Mouse (Mus musculus): Measurements from ENCODE around the gene Atp2c2. TPM values are rescaled to one million over a fixed set of nuclear protein-coding genes. Genes with fewer than 3 reads are reported as not detected.

Gene Atp2c2
- polyA plus RNA-seq, 1 experiment from 2014 or later = 10.8 TPM

DNA sequence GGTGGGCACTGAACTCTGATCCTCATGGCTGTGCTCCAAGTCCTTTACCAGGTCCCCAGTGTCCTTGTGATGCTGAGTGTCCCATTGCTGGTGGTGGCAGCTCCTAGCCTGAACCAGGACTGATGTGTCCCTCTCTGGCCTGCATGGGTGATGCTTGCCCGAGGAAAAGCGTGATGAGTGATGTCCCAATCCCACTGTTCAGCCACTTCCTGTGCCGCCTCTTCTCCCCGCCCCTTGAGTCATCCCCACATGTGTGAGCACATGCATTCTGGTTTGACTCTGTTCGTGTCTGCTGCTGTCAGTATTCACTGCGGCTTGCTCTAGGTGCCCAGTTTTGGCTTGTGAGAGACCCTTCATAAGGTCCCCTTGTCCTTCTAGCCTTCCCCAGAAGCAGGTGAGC is 12.4 kb downstream of the Atp2c2 start:
- no peak for ATAC-seq (ENCODE audit: insufficient read depth, low FRiP score)
- H3K27me3 ChIP-seq (ENCODE audit: control insufficient read depth, insufficient read depth, low read length) = no peaks in the 10 kb centered on the region
- no peak overlapping the region for H3K27ac ChIP-seq (ENCODE audit: low read length)
- WGBS = 54% methylated on average over 6 of the region's 6 CpGs
- H3K4me2 ChIP-seq (ENCODE audit: low read depth, low read length) = no peak overlapping the region
- no peaks in the 10 kb centered on the region for H3K36me3 ChIP-seq (ENCODE audit: control insufficient read depth, insufficient read depth, low read length)
- H3K4me3 ChIP-seq (replicated peaks; ENCODE audit: low read length) = no peak overlapping the region
- no peaks in the 10 kb centered on the region for H3K9me3 ChIP-seq (replicated peaks; ENCODE audit: control insufficient read depth, low read length)
- H3K4me1 ChIP-seq (ENCODE audit: control insufficient read depth, insufficient read depth, low read length) = peaks cover 35% of the 10 kb centered on the region
- no peak overlapping the region for H3K9ac ChIP-seq (ENCODE audit: low read length)

DNA sequence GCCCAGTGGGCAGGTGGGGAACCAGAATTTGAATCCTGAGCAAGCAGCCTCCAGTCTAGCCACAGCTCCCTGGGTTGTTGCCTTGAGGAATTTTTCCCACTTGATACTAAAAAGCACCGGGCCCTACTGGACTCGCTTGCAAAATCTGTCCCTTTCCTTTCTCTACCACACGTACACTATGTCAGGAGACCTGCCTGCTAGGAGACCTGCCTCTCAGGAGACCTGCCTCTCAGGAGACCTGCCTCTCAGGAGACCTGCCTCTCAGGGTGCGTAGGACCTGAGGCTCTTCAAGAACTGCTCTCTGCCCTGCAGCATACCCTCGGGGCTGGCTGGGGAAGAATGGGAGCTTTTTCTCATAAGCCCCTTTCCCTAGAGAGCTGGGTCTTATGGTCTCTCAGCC is 13.6 kb downstream of the Atp2c2 start:
- ATAC-seq (ENCODE audit: insufficient read depth, low FRiP score) = no peak
- WGBS = 84% methylated on average over 5 of the region's 5 CpGs
- no peaks in the 10 kb centered on the region for H3K36me3 ChIP-seq (ENCODE audit: control insufficient read depth, insufficient read depth, low read length)
- no peak overlapping the region for H3K4me3 ChIP-seq (replicated peaks; ENCODE audit: low read length)
- H3K9me3 ChIP-seq (replicated peaks; ENCODE audit: control insufficient read depth, low read length) = no peaks in the 10 kb centered on the region
- no peak overlapping the region for H3K4me2 ChIP-seq (ENCODE audit: low read depth, low read length)
- peak overlapping the region; percentile 11; the same call in 1 of the 2 replicates for H3K9ac ChIP-seq (ENCODE audit: low read length)
- H3K4me1 ChIP-seq (ENCODE audit: control insufficient read depth, insufficient read depth, low read length) = peaks cover 33% of the 10 kb centered on the region
- no peak overlapping the region for H3K27ac ChIP-seq (ENCODE audit: low read length)
- H3K27me3 ChIP-seq (ENCODE audit: control insufficient read depth, insufficient read depth, low read length) = no peaks in the 10 kb centered on the region

DNA sequence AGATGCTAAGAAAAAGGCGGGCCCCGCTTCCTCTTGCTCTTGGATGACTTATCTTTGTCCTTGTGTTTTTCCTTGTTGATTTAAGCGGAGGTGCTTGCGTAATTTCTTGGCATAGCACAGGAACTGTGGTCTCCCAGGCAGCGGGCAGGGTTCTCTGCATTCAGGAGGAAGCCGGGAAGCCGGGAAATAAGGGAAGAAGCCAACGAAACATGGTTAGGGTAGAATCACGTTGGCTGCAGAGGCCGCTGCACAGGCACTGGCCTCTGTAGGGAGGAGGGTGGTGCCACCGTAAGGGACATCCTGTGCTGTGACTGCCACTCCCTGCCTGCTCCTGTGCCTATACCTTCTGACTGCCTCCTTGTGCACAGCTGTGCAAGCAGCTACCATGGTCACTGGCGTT is 15.4 kb downstream of the Atp2c2 start:
- Histone ChIP-seq H3K9me3 (replicated peaks; ENCODE audit: control insufficient read depth, low read length) (no peaks in the 10 kb centered on the region), H3K4me1 (ENCODE audit: control insufficient read depth, insufficient read depth, low read length) (peaks cover 24% of the 10 kb centered on the region), H3K9ac (ENCODE audit: low read length) (peak overlapping the region; percentile 16), H3K27ac (ENCODE audit: low read length) (peak overlapping the region; percentile 71), H3K36me3 (ENCODE audit: control insufficient read depth, insufficient read depth, low read length) (no peaks in the 10 kb centered on the region), H3K4me2 (ENCODE audit: low read depth, low read length) (peak overlapping the region; percentile 17), H3K27me3 (ENCODE audit: control insufficient read depth, insufficient read depth, low read length) (no peaks in the 10 kb centered on the region), H3K4me3 (replicated peaks; ENCODE audit: low read length) (0 out of 2 replicates have a peak overlapping the region, but pooled peaks have one; percentile 1)
- ATAC-seq (ENCODE audit: insufficient read depth, low FRiP score) = peak; percentile 76; the same call in 1 of the 2 replicates
- 38% methylated on average over 12 of the region's 12 CpGs for WGBS

DNA sequence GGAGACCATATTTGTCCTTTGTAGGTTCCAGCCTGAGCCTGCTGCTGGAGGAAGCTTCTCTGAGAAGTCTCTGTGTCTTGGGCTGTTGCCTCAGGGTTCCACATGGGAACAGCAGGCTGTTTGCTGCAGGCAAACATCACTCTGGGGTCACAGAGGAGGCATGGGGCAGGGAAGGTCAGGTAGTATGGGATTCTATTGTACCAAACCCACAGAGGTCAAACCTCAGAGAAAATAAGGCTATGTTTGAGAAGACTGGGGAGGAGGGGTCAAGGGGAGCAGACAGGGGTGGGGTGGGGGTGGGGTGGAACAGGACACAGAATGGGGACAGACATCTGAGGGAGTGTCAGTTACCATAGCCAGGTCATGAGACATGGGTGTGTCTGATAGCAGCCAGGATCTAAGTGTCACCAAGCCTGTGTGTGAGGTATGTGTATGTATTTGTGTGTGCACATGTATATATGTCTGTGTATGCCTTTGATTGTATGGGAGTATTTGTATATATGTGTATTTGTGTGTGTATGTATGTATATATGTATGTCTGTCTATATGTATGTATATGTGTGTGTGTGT is 17.0 kb downstream of the Atp2c2 start:
- no peak overlapping the region for H3K4me3 ChIP-seq (replicated peaks; ENCODE audit: low read length)
- ATAC-seq (ENCODE audit: insufficient read depth, low FRiP score) = peak; percentile 51; the same call in 1 of the 2 replicates
- H3K27ac ChIP-seq (ENCODE audit: low read length) = no peak overlapping the region
- H3K9me3 ChIP-seq (replicated peaks; ENCODE audit: control insufficient read depth, low read length) = no peaks in the 10 kb centered on the region
- H3K27me3 ChIP-seq (ENCODE audit: control insufficient read depth, insufficient read depth, low read length) = no peaks in the 10 kb centered on the region
- H3K36me3 ChIP-seq (ENCODE audit: control insufficient read depth, insufficient read depth, low read length) = no peaks in the 10 kb centered on the region
- H3K4me1 ChIP-seq (ENCODE audit: control insufficient read depth, insufficient read depth, low read length) = peaks cover 24% of the 10 kb centered on the region
- H3K4me2 ChIP-seq (ENCODE audit: low read depth, low read length) = no peak overlapping the region
- no peak overlapping the region for H3K9ac ChIP-seq (ENCODE audit: low read length)

DNA sequence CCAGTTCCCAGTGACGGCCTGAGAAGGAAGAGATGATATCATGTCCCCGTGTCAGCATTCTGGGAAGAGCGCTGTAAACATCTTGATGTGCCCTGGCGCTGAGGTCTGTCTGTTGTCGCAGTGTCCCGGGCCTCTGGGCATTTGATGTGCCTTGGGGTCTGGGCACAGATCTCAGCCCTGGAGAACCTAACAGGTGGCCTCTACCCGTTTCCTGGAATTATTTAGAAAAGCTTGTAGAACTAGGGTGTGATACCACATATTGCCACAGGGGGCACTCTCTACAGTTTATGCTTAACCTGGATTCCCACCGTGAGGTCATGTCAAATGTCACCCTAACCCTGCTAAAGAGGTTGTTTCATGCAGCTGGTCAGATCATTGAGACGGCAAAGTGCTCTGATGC is 18.0 kb downstream of the Atp2c2 start:
- Histone ChIP-seq H3K27me3 (ENCODE audit: control insufficient read depth, insufficient read depth, low read length) (no peaks in the 10 kb centered on the region), H3K9me3 (replicated peaks; ENCODE audit: control insufficient read depth, low read length) (no peaks in the 10 kb centered on the region), H3K4me3 (replicated peaks; ENCODE audit: low read length) (no peak overlapping the region), H3K4me2 (ENCODE audit: low read depth, low read length) (no peak overlapping the region), H3K9ac (ENCODE audit: low read length) (no peak overlapping the region), H3K27ac (ENCODE audit: low read length) (no peak overlapping the region), H3K4me1 (ENCODE audit: control insufficient read depth, insufficient read depth, low read length) (peaks cover 20% of the 10 kb centered on the region), H3K36me3 (ENCODE audit: control insufficient read depth, insufficient read depth, low read length) (no peaks in the 10 kb centered on the region)
- ATAC-seq (ENCODE audit: insufficient read depth, low FRiP score) = no peak
- WGBS = 59% methylated on average over 9 of the region's 9 CpGs

DNA sequence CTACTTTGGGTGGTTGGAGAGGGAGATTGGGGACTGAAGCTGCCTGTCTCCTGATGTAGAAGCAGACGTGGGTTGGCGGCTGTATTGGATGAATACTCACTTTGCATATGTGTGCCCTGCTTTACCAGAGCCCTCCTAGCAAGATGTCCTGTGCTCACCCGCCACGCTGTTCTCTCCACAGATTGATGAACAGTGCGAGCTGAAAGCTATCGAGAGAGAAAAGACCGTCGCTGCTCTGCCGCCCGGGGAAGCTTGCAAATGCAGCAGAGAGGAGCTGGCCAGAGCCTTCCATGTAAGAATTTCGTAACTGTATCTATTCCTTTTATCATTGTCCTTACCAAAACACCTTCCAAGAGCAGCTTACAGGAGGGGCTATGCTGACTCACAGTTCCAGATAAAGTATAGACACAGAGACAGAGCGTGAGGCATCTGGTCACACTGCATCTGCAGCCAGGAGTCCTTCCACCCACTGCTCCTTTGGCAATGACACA is 19.2 kb downstream of the Atp2c2 start:
- H3K27ac ChIP-seq (ENCODE audit: low read length) = no peak overlapping the region
- WGBS = 70% methylated on average over 12 of the region's 12 CpGs
- H3K4me1 ChIP-seq (ENCODE audit: control insufficient read depth, insufficient read depth, low read length) = peaks cover 19% of the 10 kb centered on the region
- no peaks in the 10 kb centered on the region for H3K36me3 ChIP-seq (ENCODE audit: control insufficient read depth, insufficient read depth, low read length)
- no peaks in the 10 kb centered on the region for H3K27me3 ChIP-seq (ENCODE audit: control insufficient read depth, insufficient read depth, low read length)
- H3K9me3 ChIP-seq (replicated peaks; ENCODE audit: control insufficient read depth, low read length) = no peaks in the 10 kb centered on the region
- ATAC-seq (ENCODE audit: insufficient read depth, low FRiP score) = no peak
- no peak overlapping the region for H3K9ac ChIP-seq (ENCODE audit: low read length)
- H3K4me2 ChIP-seq (ENCODE audit: low read depth, low read length) = no peak overlapping the region
- H3K4me3 ChIP-seq (replicated peaks; ENCODE audit: low read length) = no peak overlapping the region

DNA sequence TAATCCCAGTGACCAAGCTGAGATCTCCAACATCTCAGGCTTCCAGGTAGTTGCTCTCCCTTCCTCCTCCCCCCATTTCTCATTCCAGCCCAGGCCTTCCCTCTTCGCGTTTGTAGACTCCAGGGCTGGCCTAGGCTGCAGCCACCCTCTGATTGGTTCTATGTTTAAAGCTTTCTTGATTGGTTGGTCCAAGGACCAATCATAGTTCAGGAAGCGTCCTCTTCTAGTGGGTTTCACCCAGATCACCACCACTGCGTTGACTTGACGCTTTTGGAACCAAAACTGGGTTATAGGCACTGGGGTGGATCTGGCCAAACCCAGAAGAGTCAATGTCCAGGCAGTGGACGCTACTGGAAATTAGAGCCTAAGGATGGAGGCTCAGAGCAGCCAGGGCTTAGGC is 22.5 kb downstream of the Atp2c2 start:
- no peaks in the 10 kb centered on the region for H3K36me3 ChIP-seq (ENCODE audit: control insufficient read depth, insufficient read depth, low read length)
- 57% methylated on average over 6 of the region's 6 CpGs for WGBS
- H3K4me1 ChIP-seq (ENCODE audit: control insufficient read depth, insufficient read depth, low read length) = no peaks in the 10 kb centered on the region
- H3K4me2 ChIP-seq (ENCODE audit: low read depth, low read length) = no peak overlapping the region
- ATAC-seq (ENCODE audit: insufficient read depth, low FRiP score) = no peak
- H3K9ac ChIP-seq (ENCODE audit: low read length) = no peak overlapping the region
- H3K27ac ChIP-seq (ENCODE audit: low read length) = no peak overlapping the region
- no peak overlapping the region for H3K4me3 ChIP-seq (replicated peaks; ENCODE audit: low read length)
- H3K9me3 ChIP-seq (replicated peaks; ENCODE audit: control insufficient read depth, low read length) = no peaks in the 10 kb centered on the region
- no peaks in the 10 kb centered on the region for H3K27me3 ChIP-seq (ENCODE audit: control insufficient read depth, insufficient read depth, low read length)

DNA sequence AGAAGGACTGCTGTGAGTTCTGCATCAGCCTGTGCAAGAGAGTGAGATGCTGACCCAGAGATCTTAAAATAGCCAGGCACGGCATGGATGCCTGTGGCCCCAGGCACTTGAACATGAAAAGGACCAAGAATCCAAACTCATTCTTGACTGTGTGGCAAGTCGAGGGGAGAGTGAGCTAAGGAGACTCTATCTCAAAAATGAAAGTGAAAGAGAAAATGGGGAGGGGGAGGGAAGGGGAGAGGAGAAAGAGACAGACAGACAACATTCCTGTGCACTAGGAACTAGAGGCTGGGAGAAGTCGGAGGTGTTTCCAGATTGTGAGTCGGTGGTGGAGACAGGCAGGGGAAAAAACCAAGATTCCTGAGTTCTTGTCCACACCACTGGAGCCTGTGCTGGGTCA is 23.9 kb downstream of the Atp2c2 start:
- 54% methylated on average over 4 of the region's 4 CpGs for WGBS
- H3K36me3 ChIP-seq (ENCODE audit: control insufficient read depth, insufficient read depth, low read length) = no peaks in the 10 kb centered on the region

DNA sequence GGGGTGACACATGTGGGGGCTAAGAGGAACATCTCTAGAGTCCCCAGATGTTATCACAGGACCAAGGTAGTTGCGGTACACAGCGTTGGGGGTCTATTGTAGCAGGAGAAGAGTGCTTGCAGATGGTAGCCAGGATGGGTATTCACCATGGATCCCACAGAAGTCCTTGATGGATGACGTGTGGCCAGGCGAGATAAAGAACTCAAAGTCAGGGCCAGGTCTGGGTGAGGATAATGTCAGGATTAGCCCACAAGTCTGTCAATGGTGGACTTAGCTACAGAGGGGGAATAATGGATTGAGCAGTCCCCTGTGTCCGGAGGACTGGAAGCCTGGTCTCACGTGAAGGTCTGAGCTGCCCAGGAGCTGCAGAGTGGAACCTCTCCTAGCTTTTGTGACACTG is 24.8 kb downstream of the Atp2c2 start:
- no peak overlapping the region for H3K4me3 ChIP-seq (replicated peaks; ENCODE audit: low read length)
- no peaks in the 10 kb centered on the region for H3K27me3 ChIP-seq (ENCODE audit: control insufficient read depth, insufficient read depth, low read length)
- no peaks in the 10 kb centered on the region for H3K4me1 ChIP-seq (ENCODE audit: control insufficient read depth, insufficient read depth, low read length)
- WGBS = 75% methylated on average over 6 of the region's 6 CpGs
- ATAC-seq (ENCODE audit: insufficient read depth, low FRiP score) = no peak
- H3K4me2 ChIP-seq (ENCODE audit: low read depth, low read length) = no peak overlapping the region
- no peak overlapping the region for H3K27ac ChIP-seq (ENCODE audit: low read length)
- H3K9me3 ChIP-seq (replicated peaks; ENCODE audit: control insufficient read depth, low read length) = no peaks in the 10 kb centered on the region
- no peak overlapping the region for H3K9ac ChIP-seq (ENCODE audit: low read length)
- no peaks in the 10 kb centered on the region for H3K36me3 ChIP-seq (ENCODE audit: control insufficient read depth, insufficient read depth, low read length)

More for the DNA sequence above, 23.9 kb downstream of the Atp2c2 start:
- H3K4me2 ChIP-seq (ENCODE audit: low read depth, low read length) = no peak overlapping the region
- no peak overlapping the region for H3K4me3 ChIP-seq (replicated peaks; ENCODE audit: low read length)
- no peak overlapping the region for H3K27ac ChIP-seq (ENCODE audit: low read length)
- H3K9me3 ChIP-seq (replicated peaks; ENCODE audit: control insufficient read depth, low read length) = no peaks in the 10 kb centered on the region
- H3K4me1 ChIP-seq (ENCODE audit: control insufficient read depth, insufficient read depth, low read length) = no peaks in the 10 kb centered on the region
- no peak overlapping the region for H3K9ac ChIP-seq (ENCODE audit: low read length)
- no peaks in the 10 kb centered on the region for H3K27me3 ChIP-seq (ENCODE audit: control insufficient read depth, insufficient read depth, low read length)
- no peak for ATAC-seq (ENCODE audit: insufficient read depth, low FRiP score)
